Mouse (Mus musculus) forebrain, embryonic 11.5 days (tissue): ENCODE results near the gene Icmt. TPM values are rescaled to one million over a fixed set of nuclear protein-coding genes. Genes with fewer than 3 reads are reported as not detected.

Experiments used
- ATAC-seq: fragments of 200-750 bp; cut with Nextera tagmentation; replicated peaks from 2 replicates; pipeline ENCODE4 v1.8.0; 2017; ENCODE audit warnings: moderate TSS enrichment; ENCODE audit not compliant: low FRiP score
- DNase-seq: peaks from one replicate; pipeline ENCODE4 v3.0.0-alpha.2; 2017; ENCODE audit warnings: low spot score
- H3K27ac ChIP-seq: fragments of 300-500 bp; sonication (generic); 2 replicates; pipeline ENCODE4 v1.5.1; 2014; ENCODE audit warnings: low read depth, low read length
- H3K27me3 ChIP-seq: fragments of 300-500 bp; sonication (generic); 2 replicates; pipeline ENCODE4 v1.6.1; 2014; ENCODE audit warnings: mild to moderate bottlenecking, low read length, mixed read lengths; ENCODE audit not compliant: control insufficient read depth, insufficient read depth
- H3K36me3 ChIP-seq: fragments of 300-500 bp; sonication (generic); 2 replicates; pipeline ENCODE4 v1.6.1; 2014; ENCODE audit warnings: mild to moderate bottlenecking, low read length, moderate library complexity, mixed read lengths; ENCODE audit not compliant: control insufficient read depth, insufficient read depth
- H3K4me1 ChIP-seq: fragments of 300-500 bp; sonication (generic); replicated peaks from 2 replicates; pipeline ENCODE4 v1.6.1; 2014; ENCODE audit warnings: low read length, mixed read lengths; ENCODE audit not compliant: control insufficient read depth, insufficient read depth
- H3K4me2 ChIP-seq: fragments of 300-500 bp; sonication (generic); 2 replicates; pipeline ENCODE4 v1.6.1; 2014; ENCODE audit warnings: low read depth, mild to moderate bottlenecking, low read length, moderate library complexity, mixed read lengths; ENCODE audit not compliant: severe bottlenecking
- H3K4me3 ChIP-seq: fragments of 300-500 bp; sonication (generic); 2 replicates; pipeline ENCODE4 v1.5.1; 2014; ENCODE audit warnings: low read depth, low read length
- H3K9ac ChIP-seq: fragments of 300-500 bp; sonication (generic); 2 replicates; pipeline ENCODE4 v1.6.1; 2014; ENCODE audit warnings: low read length
- H3K9me3 ChIP-seq: fragments of 300-500 bp; sonication (generic); 2 replicates; pipeline ENCODE4 v1.6.1; 2016; ENCODE audit warnings: low read length, mixed read lengths; ENCODE audit not compliant: control insufficient read depth
- WGBS: fragments of 180-500 bp; shearing (Covaris S2); extraction: QIAGEN DNeasy Blood & Tissue Kit; methylation state at CpG from one replicate; pipeline ENCODE4 v1.1.7; 2014; 5-methylcytosine and 5-hydroxymethylcytosine counted together
- polyA plus RNA-seq: library from polyadenylated mRNA; unstranded; fragments of >200 nt; fragmentation: Nextera tagmentation; extraction: Ambion mirVana; gene quantifications from 2 replicates; pipeline ENCODE4 v1.2.1, GENCODE M21; 2014

Icmt gene
- polyA plus RNA-seq, 1 experiment from 2014 or later = 23.6 TPM

GRCm38 (mm10) chr4:152290385-152290784 is 6.6 kb upstream of the Icmt start:
- peaks cover 87% of the 10 kb centered on the region for H3K27me3 ChIP-seq

GRCm38 (mm10) chr4:152290991-152291390 is 6.0 kb upstream of the Icmt start:
- Histone ChIP-seq H3K4me1 (peaks cover 35% of the 10 kb centered on the region), H3K27ac (no peak overlapping the region), H3K9me3 (no peaks in the 10 kb centered on the region), H3K9ac (no peak overlapping the region), H3K27me3 (peaks cover 87% of the 10 kb centered on the region), H3K36me3 (no peaks in the 10 kb centered on the region), H3K4me3 (0 out of 2 replicates have a peak overlapping the region, but pooled peaks have one; percentile 25), H3K4me2 (peak overlapping the region; percentile 62; the same call in 1 of the 2 replicates)
- WGBS = 5% methylated on average over 11 of the region's 11 CpGs
- DNase-seq (no peak), ATAC-seq (no peak)

More at GRCm38 (mm10) chr4:152290385-152290784, 6.6 kb upstream of the Icmt start:
- Histone ChIP-seq H3K4me3 (peak overlapping the region; percentile 25), H3K4me2 (peak overlapping the region; percentile 62), H3K9ac (peak overlapping the region; percentile 47), H3K27ac (no peak overlapping the region), H3K9me3 (no peaks in the 10 kb centered on the region), H3K4me1 (peaks cover 37% of the 10 kb centered on the region), H3K36me3 (no peaks in the 10 kb centered on the region)
- ATAC-seq = peak; percentile 73
- DNase-seq = peak; percentile 85
- under 1% methylated on average over 32 of the region's 39 CpGs for WGBS

GRCm38 (mm10) chr4:152291562-152291961 is 5.5 kb upstream of the Icmt start, which contains the start of gene Hes3:
Gene Hes3 (minus strand): TSS chr4:152291662.
- WGBS = 10% methylated on average over 6 of the region's 6 CpGs
- Histone ChIP-seq H3K4me1 (peaks cover 31% of the 10 kb centered on the region), H3K9me3 (no peaks in the 10 kb centered on the region), H3K9ac (peak within 1 kb of the TSS; percentile 47; the same call in 1 of the 2 replicates), H3K4me3 (peak within 1 kb of the TSS; percentile 25), H3K4me2 (peak within 1 kb of the TSS; percentile 62), H3K27ac (no peak within 1 kb of the TSS), H3K36me3 (no peaks in the 10 kb centered on the region), H3K27me3 (peaks cover 82% of the 10 kb centered on the region)
- ATAC-seq = no peak
- no peak for DNase-seq

GRCm38 (mm10) chr4:152292102-152292765 is 4.8 kb upstream of the Icmt start:
- DNase-seq (no peak), ATAC-seq (no peak)
- H3K27me3 ChIP-seq = peaks cover 75% of the 10 kb centered on the region
- H3K9me3 ChIP-seq = no peaks in the 10 kb centered on the region
- WGBS = 8% methylated on average over 12 of the region's 12 CpGs
- H3K9ac ChIP-seq = no peak overlapping the region
- no peaks in the 10 kb centered on the region for H3K36me3 ChIP-seq
- peaks cover 31% of the 10 kb centered on the region for H3K4me1 ChIP-seq
- no peak overlapping the region for H3K4me3 ChIP-seq
- no peak overlapping the region for H3K4me2 ChIP-seq
- H3K27ac ChIP-seq = no peak overlapping the region

GRCm38 (mm10) chr4:152294188-152294929 is 2.7 kb upstream of the Icmt start:
- H3K27ac ChIP-seq = no peak overlapping the region
- peaks cover 60% of the 10 kb centered on the region for H3K27me3 ChIP-seq
- ATAC-seq = no peak
- DNase-seq = no peak
- peaks cover 36% of the 10 kb centered on the region for H3K4me1 ChIP-seq
- no peak overlapping the region for H3K9ac ChIP-seq
- H3K36me3 ChIP-seq = no peaks in the 10 kb centered on the region
- no peak overlapping the region for H3K4me2 ChIP-seq
- H3K9me3 ChIP-seq = no peaks in the 10 kb centered on the region
- WGBS = 62% methylated on average over 10 of the region's 10 CpGs
- no peak overlapping the region for H3K4me3 ChIP-seq

- DNase-seq = no peak
- Histone ChIP-seq H3K9ac (no peak overlapping the region), H3K9me3 (no peaks in the 10 kb centered on the region), H3K36me3 (no peaks in the 10 kb centered on the region), H3K4me3 (no peak overlapping the region), H3K27me3 (peaks cover 45% of the 10 kb centered on the region), H3K4me1 (peaks cover 24% of the 10 kb centered on the region), H3K27ac (no peak overlapping the region), H3K4me2 (no peak overlapping the region)
- no peak for ATAC-seq
- WGBS = 63% methylated on average over 4 of the region's 4 CpGs
Measured at GRCm38 (mm10) chr4:152295916-152296315, 1.1 kb upstream of the Icmt start.

- H3K4me1 ChIP-seq = peaks cover 20% of the 10 kb centered on the region
- 19% methylated on average over 8 of the region's 8 CpGs for WGBS
- peaks cover 41% of the 10 kb centered on the region for H3K27me3 ChIP-seq
Measured at GRCm38 (mm10) chr4:152296371-152296770, 656 bp upstream of the Icmt start.

GRCm38 (mm10) chr4:152298836-152299235 is 1.8 kb downstream of the Icmt start:
- DNase-seq = no peak
- no peak overlapping the region for H3K9ac ChIP-seq
- H3K27ac ChIP-seq = no peak overlapping the region
- H3K27me3 ChIP-seq = peaks cover 18% of the 10 kb centered on the region
- no peak overlapping the region for H3K4me3 ChIP-seq
- H3K4me2 ChIP-seq = no peak overlapping the region
- H3K36me3 ChIP-seq = no peaks in the 10 kb centered on the region; the same call in 1 of the 2 replicates
- no peak for ATAC-seq
- H3K4me1 ChIP-seq = peaks cover 11% of the 10 kb centered on the region
- H3K9me3 ChIP-seq = no peaks in the 10 kb centered on the region
- 85% methylated on average over 14 of the region's 14 CpGs for WGBS

More at GRCm38 (mm10) chr4:152296371-152296770, 656 bp upstream of the Icmt start:
- ATAC-seq (no peak), DNase-seq (no peak)
- no peaks in the 10 kb centered on the region for H3K36me3 ChIP-seq
- peak overlapping the region; percentile 78 for H3K4me2 ChIP-seq
- no peaks in the 10 kb centered on the region for H3K9me3 ChIP-seq
- H3K4me3 ChIP-seq = peak overlapping the region; percentile 94
- H3K9ac ChIP-seq = peak overlapping the region; percentile 45; the same call in 1 of the 2 replicates
- no peak overlapping the region for H3K27ac ChIP-seq
